Mouse (Mus musculus) cerebellum, postnatal 4 days (tissue): Measurements from ENCODE around the gene Man2b2.

Source experiments
- DNase-seq, 2 experiments: peaks; one replicate each; pipeline ENCODE4 v3.0.0; 2022; ENCODE audit warnings: low spot score in 2 of 2, mixed read lengths in 1 of 2

Man2b2 gene

DNA sequence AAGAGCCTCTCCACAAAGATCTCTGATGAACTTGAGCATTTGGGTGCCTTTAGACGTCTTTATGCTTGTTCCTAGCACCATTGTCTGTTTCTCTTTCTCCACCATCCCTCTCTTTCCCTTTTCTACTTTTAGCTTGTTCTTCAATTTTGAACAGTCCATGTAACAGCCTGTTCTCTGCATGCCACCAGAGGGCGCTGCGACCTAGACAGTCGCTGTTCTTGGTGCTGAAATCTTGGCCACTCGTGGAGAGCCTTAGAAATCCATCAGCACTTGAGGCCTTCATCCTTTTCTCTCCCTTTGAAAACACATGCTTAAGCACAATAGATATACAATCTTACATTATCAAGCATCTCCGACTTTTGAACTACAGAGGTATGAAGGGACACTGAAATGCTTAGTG, 5.5 kb upstream of the Man2b2 start:
- DNase-seq: peak; percentile 75 to 87

DNA sequence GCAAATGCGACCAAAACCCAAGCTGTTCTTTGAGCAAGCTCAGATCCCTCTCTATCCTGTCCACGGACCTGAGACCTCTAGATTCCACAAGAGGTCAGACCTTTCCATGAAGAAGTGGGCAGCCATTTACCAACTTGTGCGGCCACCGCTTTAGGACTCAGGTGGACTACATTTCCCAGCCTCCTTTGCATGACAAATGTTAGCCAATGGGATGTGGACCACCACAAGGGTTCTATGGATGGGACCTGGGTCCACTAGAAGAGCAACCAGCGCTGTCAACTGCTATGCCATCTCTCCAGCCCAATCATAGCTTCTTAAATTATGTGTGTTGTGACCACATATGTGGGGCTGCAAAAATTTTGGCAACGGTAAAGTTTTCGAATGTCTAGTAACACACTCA, 819 bp upstream of the Man2b2 start:
- peak in 1 of 2 experiments; percentile 28 for DNase-seq

DNA sequence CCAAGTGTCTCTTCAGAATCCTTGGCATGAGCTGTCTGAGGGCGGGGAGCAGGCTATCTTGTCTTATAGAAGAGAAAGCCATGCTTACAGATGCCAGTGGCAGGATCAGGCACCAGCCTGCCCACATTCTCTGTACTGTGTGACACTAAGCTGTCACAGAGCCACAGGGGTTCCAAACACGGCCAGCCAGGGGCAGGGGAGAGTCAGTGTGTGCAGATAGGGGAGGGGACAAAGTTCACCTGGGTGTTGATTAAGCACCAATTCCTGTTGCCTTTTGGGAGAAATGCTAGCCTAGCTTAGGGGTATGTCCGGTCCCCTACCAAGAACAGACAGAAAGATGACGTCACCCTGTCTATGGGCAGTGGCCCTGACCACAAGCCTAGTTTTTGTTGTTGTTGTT, 1.4 kb downstream of the Man2b2 start:
- DNase-seq: no peak

DNA sequence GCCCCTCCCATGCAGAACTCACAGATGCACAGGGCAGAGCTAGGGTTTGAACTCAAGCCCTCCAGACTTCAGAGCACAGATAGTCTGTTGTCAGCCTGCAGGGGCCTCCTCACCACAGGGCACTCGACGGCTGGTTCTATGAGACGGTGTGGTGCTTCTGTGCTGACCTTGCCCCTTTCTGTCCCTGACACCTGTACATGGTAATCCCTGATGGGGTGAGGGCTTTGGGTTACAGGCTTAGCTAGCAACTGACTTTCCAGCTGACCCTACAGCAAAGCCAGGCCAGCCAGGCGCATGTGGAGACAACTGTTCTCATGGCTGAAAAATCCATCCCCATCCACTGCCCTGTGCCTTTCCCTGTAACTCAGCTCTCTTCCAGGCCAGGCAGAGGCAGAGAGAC, 7.5 kb downstream of the Man2b2 start:
- DNase-seq: no peak

DNA sequence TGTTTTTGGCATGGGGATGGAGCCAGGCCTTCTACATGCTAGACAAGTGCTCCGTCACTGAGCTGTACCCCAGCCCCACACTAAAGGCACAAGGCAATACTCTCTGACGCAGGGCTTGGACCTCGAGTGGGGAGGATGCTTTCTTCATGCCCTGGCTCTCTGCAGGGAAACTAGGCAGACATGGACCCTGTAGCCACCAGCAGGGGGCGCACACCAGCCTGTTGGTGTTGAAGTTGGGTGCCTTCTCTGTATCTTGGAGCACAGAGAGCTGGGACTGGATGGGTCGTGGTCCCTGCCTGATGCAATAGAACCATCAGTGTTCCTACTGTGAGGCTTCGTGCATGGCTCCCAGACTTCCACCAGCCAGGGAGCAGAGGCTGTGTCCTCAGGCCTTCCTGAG, 10.3 kb downstream of the Man2b2 start:
- peak in 1 of 2 experiments; percentile 62 for DNase-seq

DNA sequence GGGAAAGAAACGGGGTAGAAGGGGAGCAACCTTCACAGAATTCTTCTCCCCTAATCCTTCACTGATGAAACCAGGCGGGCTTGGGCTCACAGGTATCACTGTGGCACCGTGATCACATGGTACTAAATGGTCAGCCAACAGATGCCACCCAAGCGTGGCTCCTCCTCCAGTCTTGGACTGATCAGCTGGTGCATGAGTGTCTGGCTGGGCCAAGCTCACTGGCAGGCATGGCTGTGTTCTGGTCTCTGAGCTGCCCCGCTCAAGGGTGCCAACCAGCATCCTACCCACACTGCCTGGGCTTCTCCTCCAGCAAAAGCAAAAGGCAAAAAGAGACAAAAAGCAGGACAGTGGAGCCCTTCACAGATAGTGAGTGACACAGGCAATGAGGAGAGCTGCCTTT, 10.7 kb downstream of the Man2b2 start:
- DNase-seq: no peak

DNA sequence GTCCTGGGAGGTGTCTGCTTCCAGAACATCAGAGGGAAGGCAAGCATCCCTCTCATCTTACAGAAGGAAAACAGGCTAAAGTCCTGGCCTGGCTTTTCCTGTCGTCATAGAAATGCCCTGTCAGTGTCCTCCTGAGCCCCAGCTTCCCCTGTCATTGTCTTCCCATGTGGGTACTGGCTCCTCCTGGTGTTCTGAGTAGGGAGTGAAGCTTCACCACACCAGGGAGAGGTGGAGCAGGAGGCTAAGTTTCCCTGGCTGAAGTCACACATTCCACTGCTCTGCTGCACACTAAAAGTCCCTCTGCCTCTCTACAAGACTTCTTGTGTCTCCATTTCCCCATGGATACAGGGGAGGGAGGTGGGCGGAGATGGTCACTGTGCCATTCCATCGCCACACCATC, 12.7 kb downstream of the Man2b2 start:
- DNase-seq: no peak

DNA sequence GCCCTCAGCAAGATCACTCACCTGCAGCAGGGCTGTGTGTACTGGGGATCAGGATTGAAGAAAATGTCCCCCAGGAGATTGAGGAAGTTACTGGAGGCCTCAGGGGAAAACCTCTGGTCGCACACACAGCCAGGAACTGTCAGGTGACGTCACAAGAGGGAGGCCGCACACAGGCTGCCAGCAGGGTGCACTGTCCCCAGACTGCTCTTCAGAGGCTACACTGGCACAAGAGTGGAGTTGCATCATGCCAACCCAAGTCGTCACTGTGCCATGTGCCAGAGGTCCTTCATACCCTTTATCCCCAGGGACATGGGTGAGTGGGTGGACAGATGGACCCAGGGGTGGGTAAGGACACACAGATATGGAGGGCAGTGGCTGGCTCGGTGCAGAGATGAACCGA, 15.9 kb downstream of the Man2b2 start:
- no peak for DNase-seq

DNA sequence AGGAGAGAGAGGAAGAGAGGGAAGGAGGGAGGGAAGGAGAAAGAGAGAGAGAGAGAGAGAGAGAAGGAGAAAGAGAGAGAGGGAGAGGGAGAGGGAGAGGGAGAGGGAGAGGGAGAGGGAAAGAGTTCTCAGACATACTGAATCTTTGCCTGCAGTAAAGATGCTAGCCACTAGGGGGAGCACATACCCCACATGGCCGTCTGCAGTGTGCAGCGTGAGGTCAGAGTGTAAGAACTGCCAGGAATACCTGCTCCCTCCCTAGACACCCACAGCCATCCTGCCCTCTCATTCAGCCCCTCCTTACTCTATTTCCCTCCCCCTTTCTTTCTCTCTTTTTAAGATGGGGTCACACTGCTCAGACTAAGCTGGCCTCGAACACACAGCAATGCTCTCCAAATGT, 19.0 kb downstream of the Man2b2 start:
- peak; percentile 49 to 78 for DNase-seq

DNA sequence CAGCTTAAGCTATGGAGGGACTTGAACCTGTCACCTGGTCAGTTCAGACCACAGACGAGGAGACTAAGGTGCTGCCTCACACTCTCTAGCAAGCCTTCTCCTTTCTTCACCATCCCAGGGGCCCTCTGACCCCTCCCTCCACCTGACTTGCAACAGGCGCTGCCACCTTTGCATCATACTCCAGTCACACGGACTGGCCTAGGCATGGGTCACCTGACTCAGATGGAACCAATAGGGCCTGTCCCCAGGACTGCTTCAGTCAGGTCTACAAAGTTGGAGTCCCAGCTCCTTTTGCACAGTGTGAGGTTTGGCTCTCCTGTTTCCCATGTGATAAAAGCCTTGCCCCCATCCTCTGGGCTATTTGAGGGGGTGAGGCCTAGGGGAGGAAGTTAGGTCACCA, 19.8 kb downstream of the Man2b2 start:
- no peak for DNase-seq

DNA sequence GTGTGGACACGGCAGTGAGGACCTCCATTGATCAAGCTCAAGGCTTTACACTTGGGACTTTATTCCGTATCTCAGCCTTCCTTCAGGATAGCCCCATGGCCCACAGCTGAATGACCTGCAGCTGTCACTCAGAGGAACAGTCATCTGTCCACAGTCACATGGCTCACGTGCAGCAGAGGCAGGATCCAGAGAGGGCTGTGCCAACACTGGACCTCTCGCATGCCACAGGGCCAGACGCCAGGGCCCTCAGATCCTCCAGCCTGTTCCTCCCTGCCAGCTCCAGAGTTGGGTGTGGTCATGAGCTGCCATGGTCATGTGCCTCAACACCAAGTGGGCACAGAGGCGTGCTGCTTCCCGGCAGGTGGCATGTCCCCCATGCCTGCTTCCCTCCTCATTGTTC, 21.3 kb downstream of the Man2b2 start:
- DNase-seq: no peak

DNA sequence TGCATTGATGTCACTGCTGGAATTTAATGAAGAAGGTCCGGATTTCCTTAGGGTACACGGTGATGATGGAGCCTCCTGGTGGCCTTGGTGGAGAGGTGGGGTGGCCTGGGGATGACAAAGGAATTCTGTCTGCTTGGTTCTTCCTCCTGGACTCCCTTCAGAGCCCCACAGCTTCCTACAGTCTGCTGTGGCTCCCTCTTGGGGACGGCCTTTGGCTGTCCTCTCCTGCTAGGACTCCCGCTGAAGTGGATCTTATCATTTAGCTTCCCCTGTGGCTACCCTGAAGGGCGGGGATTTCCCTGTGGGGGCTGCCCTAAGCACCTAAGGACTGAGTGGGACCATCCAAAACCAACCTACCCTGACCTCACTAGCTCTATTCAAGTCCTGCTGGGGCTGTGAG, 23.3 kb downstream of the Man2b2 start:
- DNase-seq: no peak

DNA sequence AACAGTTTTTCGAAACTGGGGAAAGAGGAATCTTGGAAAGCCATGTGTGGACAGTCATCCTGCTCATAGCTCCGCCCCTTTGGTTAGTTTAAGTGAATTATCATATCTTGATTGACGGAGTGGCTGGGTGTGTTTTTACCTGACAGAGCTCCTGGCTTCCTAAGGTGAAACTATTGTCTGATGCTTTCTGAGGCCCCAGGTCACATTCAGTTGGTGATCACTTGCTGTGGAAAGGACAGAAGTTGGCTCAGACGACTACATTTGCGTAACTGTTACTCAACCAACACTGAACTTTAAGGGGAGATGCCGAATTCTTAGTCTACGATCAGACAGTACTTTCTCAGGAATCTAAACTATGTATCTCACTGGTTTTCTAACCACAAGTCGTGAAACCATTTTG, 33.2 kb downstream of the Man2b2 start:
- DNase-seq: no peak

DNA sequence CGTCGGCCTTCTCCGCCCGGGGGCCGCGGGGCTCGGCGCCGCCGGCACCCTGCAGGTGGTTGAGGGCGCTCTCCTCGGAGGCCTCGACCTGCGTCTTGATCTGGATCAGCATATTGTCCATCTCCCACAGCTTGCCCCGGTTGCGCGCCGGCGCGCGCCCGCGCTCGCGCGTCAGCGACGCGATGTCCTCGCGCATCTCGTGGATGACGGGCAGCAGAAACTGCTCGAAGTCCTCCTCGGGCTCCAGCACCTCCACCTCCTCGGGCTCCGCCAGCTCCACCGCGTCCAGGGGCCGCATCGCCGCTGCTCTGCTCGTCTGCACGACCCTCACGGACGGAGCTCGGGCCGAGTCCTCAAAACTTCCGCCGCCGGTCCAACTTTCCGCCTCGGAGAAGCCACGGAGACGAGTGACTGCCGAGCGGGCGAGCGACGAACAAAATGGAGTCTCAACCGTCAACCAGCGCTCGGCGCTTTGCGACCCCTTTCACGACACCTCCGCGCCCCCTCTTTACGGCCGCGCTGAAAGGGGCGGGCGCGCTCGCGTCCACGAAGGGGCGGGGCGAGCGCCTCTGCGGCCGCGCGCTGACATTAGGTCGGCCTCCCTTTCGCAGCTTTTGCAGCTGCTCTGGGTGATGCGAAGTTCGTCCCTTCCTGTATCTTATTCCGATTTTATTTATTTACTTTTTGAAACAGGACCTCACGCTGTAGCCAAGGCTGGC, 34.0 kb downstream of the Man2b2 start, which contains the start of gene Mrfap1:
Gene Mrfap1 (minus strand): TSS at position 477 of the 719 bp plus-strand sequence.
- DNase-seq: peak; percentile 79 to 92

DNA sequence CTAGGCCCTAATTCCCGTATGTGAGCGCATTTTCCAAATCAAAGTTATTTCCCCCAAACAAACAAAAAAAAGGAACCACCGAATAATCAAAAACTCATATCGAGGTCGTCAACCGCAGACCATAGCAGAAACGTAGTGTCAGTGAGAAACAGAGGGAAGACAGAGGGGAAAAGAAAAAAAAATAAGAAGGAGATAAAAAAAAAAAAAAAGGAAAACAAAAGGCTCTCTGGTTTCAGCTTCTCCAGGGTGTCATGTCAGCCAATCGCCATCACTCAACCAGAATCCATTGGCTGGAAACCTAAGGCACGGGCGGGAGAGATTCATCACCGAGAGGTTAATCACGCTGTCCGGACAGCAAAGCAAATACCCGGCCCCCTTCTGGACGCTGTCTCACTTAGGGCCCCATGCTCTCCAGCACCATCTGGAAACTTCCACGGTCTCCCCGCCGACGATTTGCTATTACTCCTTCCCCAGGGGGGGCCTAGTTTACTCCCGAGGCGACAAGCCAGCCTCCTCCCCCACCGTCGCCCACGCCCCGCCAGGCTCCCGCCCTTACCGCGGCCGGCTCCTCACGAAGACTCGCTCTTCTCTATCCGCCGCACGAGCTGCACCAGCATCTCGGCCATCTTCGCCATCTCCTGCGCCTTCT, 34.7 kb downstream of the Man2b2 start:
- peak; percentile 49 to 62 for DNase-seq

DNA sequence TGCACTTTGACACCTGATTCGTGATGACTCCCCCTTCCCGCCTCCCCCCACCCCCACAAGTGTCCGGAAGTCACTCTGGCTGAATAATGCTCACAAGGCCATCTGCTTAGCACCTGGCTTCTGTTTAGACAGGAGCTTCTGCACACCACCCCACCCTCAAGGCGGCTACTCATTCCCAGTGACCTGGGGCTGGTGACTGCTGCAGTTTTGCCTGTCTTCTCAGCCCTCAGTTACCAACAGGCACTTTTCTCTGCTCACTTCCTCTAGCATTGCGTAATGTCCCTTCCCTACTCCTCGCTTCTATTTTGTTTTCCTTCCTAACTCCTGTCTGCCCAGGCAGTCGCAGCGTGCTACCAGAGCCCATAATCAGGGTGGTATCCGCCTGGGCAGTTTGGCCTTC, 38.6 kb downstream of the Man2b2 start:
- no peak for DNase-seq

DNA sequence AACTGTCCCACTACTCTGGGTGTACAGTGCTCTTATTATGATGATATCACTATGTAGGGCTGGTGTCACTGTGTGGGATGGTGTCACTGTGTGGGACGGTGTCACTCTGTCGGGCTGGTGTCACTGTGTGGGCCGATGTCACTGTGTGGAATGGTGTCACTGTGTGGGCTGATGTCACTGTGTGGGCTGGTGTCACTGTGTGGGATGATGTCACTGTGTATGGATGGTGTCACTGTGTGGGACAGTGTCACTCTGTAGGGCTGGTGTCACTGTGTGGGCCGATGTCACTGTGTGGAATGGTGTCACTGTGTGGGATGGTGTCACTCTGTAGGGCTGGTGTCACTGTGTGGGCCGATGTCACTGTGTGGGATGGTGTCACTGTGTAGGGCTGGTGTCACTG, 44.4 kb downstream of the Man2b2 start:
- no peak for DNase-seq

DNA sequence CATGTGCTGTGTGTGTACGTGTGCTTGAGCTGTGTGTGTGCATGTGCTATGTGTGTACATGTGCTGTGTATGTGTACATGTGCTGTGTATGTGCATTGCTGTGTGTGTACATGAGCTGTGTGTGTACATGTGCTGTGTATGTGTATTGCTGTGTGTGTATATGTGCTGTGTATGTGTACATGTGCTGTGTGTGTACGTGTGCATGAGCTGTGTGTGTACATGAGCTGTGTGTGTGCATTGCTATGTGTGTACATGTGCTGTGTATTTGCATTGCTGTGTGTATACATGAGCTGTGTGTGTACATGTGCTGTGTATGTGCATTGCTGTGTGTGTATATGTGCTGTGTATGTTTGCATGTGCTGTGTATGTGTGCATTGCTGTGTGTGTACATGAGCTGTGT, 50.9 kb downstream of the Man2b2 start:
- DNase-seq: no peak

DNA sequence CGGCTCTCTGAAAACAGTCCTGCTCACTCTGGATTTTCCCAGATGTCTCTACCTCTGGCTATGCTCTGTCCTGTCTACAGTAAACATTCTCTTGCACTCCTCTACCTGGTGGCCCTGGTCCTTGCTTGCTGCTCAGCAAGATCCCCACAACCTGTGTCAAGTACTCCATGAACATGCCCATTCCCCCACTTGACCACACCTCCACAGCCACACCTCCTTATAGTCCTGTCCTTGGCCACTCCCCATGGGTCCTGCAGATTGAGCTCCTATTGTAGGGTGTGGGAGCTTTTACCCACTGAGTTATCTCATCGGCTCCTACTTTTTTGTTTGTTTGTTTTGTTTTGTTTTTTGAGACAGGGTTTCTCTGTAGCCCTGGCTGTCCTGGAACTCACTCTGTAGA, 51.6 kb downstream of the Man2b2 start:
- DNase-seq: no peak

DNA sequence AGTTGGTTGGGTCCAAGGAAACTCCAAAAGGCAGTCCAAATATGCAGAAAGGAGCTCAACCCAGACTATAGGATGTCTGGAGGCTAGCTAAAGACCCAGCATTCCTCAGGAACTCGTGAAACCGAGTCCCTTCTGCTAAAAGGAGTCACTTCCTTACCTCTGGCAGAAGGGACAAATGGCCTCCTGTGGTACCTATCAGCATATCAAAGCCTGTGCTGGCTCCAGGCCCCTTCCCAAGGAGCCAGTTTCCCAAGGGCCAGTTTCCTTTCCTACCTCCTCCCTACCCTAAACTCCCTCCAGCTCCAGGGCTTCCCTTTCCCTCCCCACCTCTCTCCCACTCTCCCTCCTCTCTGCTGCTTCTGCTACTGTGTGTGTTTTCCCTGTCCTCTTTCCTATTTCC, 53.3 kb downstream of the Man2b2 start:
- no peak for DNase-seq

DNA sequence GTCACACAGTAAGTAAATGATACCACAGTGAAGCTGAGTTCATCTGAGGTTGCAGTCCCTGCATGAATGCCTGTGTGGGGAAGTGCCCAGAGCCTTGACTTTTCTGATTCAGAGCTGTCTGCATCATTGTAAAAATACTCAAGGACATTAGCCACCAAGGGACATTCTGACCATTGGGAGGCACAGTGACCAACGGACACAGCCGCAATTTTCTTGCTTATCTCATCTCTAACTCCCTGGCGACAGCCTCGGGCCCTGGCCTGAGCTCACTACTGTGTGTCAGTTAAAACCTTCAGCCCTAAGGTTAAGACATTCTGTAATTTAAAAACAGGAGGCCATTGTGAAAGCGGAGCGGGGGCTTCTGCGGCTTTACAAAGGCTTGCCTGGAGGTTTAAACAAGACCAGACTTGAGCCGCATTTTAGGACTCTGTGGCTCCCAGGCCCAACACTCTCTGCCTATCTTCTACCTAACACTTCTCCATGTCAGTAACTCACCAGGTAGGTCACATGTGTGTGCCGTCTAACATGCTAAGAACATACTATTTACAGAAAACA, 54.4 kb downstream of the Man2b2 start:
- no peak for DNase-seq

DNA sequence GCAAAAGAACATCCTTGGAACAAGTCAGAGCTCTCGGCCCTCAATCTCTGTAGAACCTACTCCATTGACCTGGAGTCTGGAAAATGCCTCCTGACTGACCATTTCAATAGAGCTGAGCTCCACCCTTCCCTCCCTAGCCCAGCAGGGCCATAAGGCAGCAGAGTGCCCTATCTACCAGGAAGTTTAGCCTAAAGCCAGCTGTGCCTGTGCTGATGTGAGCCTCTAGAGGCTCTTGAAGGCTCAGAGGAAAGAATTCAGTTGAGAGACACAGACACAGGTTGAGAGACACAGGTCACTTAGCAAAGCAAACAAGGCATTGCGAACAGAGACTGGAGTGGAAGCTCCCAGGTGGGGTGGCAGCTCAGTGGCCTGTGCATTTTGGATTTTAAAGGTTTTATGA, 55.1 kb downstream of the Man2b2 start:
- no peak for DNase-seq

DNA sequence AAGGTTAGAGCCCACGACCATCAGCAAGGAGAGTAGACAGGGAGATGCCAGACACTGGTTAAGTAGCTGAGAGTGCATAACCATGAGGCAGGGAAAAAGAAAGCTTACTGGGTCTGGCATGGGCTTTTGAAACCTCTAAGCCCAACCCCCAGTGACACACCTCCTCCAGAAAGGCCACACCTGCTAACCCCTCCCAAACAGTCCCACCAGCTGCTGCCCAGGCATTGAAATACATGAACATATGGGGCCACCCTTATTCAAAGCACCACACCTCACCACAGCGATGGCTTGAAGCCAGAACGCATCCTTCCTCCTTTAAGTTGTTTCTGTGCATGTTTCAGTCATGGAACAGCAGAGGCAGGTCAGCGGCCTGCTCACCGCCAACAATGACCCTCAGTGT, 57.9 kb downstream of the Man2b2 start:
- DNase-seq: no peak
